Mouse (Mus musculus) midbrain, embryonic 16.5 days (tissue): ENCODE measurements around the gene Ssr3. TPM values are rescaled to one million over a fixed set of nuclear protein-coding genes. Genes with fewer than 3 reads are reported as not detected.
"Not testable (repeated sequence)": the region's sequence is repeated elsewhere in the genome, so short reads cannot be mapped to it uniquely, and the experiment has no call there.

Source experiments
- ATAC-seq: fragments of 200-750 bp; cut with Nextera tagmentation; 2 replicates; pipeline ENCODE4 v1.8.0; 2017; ENCODE audit warnings: moderate TSS enrichment
- H3K27ac ChIP-seq: fragments of 300-500 bp; sonication (generic); 2 replicates; pipeline ENCODE4 v1.5.1; 2014; ENCODE audit warnings: mild to moderate bottlenecking, low read length, mixed read lengths
- H3K27me3 ChIP-seq: fragments of 300-500 bp; sonication (generic); 2 replicates; pipeline ENCODE4 v1.6.1; 2014; ENCODE audit warnings: low read depth, low read length, mixed read lengths; ENCODE audit not compliant: control insufficient read depth, insufficient read depth
- H3K36me3 ChIP-seq: fragments of 300-500 bp; sonication (generic); 2 replicates; pipeline ENCODE4 v1.6.1; 2014; ENCODE audit warnings: mild to moderate bottlenecking, low read length, moderate library complexity, mixed read lengths; ENCODE audit not compliant: control insufficient read depth, insufficient read depth
- H3K4me1 ChIP-seq: fragments of 300-500 bp; sonication (generic); 2 replicates; pipeline ENCODE4 v1.6.1; 2014; ENCODE audit warnings: mild to moderate bottlenecking, low read length, mixed read lengths; ENCODE audit not compliant: control insufficient read depth, insufficient read depth
- H3K4me2 ChIP-seq: fragments of 300-500 bp; sonication (generic); 2 replicates; pipeline ENCODE4 v1.6.1; 2014; ENCODE audit warnings: mild to moderate bottlenecking, low read length, mixed read lengths
- H3K4me3 ChIP-seq: fragments of 300-500 bp; sonication (generic); 2 replicates; pipeline ENCODE4 v1.5.1; 2014; ENCODE audit warnings: low read depth, mild to moderate bottlenecking, low read length, moderate library complexity, mixed read lengths
- H3K9ac ChIP-seq: fragments of 300-500 bp; sonication (generic); 2 replicates; pipeline ENCODE4 v1.6.1; 2014; ENCODE audit warnings: low read depth, low read length, mixed read lengths
- H3K9me3 ChIP-seq: fragments of 300-500 bp; sonication (generic); replicated peaks from 2 replicates; pipeline ENCODE4 v1.6.1; 2014; ENCODE audit warnings: mild to moderate bottlenecking, low read length, mixed read lengths; ENCODE audit not compliant: control insufficient read depth, poor library complexity, severe bottlenecking
- WGBS: fragments of 180-500 bp; shearing (Covaris S2); extraction: QIAGEN DNeasy Blood & Tissue Kit; methylation state at CpG from one replicate; pipeline ENCODE4 v1.1.7; 2014; 5-methylcytosine and 5-hydroxymethylcytosine counted together
- polyA plus RNA-seq: library from polyadenylated mRNA; unstranded; fragments of >200 nt; fragmentation: Nextera tagmentation; extraction: Ambion mirVana; gene quantifications from 2 replicates; pipeline ENCODE4 v1.2.1, GENCODE M21; 2015

Gene Ssr3
- polyA plus RNA-seq, 1 experiment from 2014 or later = 172 TPM

- Histone ChIP-seq H3K36me3 (no peaks in the 10 kb centered on the region), H3K4me3 (no peak overlapping the region), H3K4me2 (no peak overlapping the region), H3K9me3 (no peaks in the 10 kb centered on the region), H3K27me3 (no peaks in the 10 kb centered on the region), H3K4me1 (no peaks in the 10 kb centered on the region), H3K9ac (no peak overlapping the region), H3K27ac (no peak overlapping the region)
- ATAC-seq = no peak
Observed at GRCm38 (mm10) chr3:65407891-65408290, 15.5 kb upstream of the Ssr3 start.

DNA sequence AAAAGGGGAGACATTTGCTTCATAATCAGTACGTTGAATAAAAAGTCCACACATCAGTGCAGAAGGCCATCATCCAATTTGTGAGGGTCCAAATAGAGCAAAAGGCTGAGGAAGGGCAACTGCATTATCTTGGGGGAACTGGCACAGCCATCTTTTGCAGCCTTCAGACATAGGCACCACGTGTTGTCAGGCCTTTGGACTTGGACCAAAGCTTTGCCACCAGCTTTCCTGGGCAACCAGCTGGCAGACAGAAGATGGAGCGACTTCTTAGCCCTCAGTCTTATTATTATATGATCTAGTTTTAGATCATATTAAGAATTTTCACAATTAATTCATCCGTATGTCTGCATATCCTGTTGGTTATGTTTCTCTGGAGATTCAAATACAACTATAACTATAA is 13.4 kb upstream of the Ssr3 start:
- ATAC-seq = no peak
- no peak overlapping the region for H3K27ac ChIP-seq
- H3K9ac ChIP-seq = no peak overlapping the region
- no peaks in the 10 kb centered on the region for H3K9me3 ChIP-seq
- no peaks in the 10 kb centered on the region for H3K4me1 ChIP-seq
- WGBS = 79% methylated on average over 4 of the region's 4 CpGs
- H3K4me2 ChIP-seq = no peak overlapping the region
- no peak overlapping the region for H3K4me3 ChIP-seq
- no peaks in the 10 kb centered on the region for H3K36me3 ChIP-seq
- H3K27me3 ChIP-seq = no peaks in the 10 kb centered on the region

GRCm38 (mm10) chr3:65397566-65397965 is 5.1 kb upstream of the Ssr3 start:
- Histone ChIP-seq H3K4me1 (0 out of 2 replicates have a peak, but pooled peaks cover 2% of the 10 kb centered on the region), H3K4me3 (no peak overlapping the region), H3K36me3 (no peaks in the 10 kb centered on the region), H3K27me3 (no peaks in the 10 kb centered on the region), H3K4me2 (no peak overlapping the region), H3K9ac (no peak overlapping the region), H3K27ac (no peak overlapping the region), H3K9me3 (no peaks in the 10 kb centered on the region)
- ATAC-seq = no peak
- 93% methylated on average over 3 of the region's 3 CpGs for WGBS

DNA sequence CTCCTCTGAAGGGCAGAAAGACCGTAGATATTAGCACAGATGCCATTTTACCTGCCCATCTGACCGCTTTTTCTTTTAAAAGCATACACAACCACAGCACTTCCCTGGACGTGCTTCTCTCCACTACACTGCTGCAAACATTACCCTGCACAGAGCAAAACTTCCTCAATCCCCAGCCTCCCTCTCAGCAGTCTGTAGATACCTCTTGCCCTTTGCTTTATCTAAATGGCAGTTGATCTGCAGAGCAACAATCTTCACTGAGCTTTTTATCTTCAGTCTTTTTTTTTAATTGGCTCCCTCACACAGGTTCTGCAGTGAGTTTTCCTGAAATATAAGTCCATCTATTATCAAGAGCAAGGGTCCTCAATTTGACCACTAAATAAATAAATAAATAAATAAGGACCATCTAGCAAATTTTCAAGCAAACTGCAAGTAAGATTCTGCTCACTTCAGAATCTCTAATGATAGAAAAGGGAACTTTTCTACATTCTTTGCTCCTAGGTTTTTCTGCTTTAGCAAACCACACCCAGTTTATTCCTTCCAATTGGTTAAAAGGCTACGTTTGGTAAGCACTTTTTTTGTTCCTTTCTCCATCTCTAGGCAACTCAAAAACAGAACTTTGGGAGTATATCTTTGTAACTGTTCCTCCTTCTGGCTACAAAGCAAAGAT is 4.5 kb upstream of the Ssr3 start:
- Histone ChIP-seq H3K9me3 (no peaks in the 10 kb centered on the region), H3K36me3 (no peaks in the 10 kb centered on the region), H3K4me1 (0 out of 2 replicates have a peak, but pooled peaks cover 2% of the 10 kb centered on the region), H3K9ac (no peak overlapping the region), H3K27me3 (no peaks in the 10 kb centered on the region), H3K4me3 (no peak overlapping the region), H3K27ac (no peak overlapping the region), H3K4me2 (no peak overlapping the region)
- ATAC-seq = no peak
- 75% methylated on average over 4 of the region's 4 CpGs for WGBS

GRCm38 (mm10) chr3:65395111-65395510 is 2.7 kb upstream of the Ssr3 start:
- not testable (repeated sequence) for H3K9ac ChIP-seq, H3K36me3 ChIP-seq, H3K4me3 ChIP-seq, H3K27me3 ChIP-seq, H3K4me2 ChIP-seq, ATAC-seq, H3K27ac ChIP-seq, H3K9me3 ChIP-seq
- peaks cover 14% of the 10 kb centered on the region for H3K4me1 ChIP-seq
- 73% methylated on average over 1 of the region's 1 CpGs for WGBS

DNA sequence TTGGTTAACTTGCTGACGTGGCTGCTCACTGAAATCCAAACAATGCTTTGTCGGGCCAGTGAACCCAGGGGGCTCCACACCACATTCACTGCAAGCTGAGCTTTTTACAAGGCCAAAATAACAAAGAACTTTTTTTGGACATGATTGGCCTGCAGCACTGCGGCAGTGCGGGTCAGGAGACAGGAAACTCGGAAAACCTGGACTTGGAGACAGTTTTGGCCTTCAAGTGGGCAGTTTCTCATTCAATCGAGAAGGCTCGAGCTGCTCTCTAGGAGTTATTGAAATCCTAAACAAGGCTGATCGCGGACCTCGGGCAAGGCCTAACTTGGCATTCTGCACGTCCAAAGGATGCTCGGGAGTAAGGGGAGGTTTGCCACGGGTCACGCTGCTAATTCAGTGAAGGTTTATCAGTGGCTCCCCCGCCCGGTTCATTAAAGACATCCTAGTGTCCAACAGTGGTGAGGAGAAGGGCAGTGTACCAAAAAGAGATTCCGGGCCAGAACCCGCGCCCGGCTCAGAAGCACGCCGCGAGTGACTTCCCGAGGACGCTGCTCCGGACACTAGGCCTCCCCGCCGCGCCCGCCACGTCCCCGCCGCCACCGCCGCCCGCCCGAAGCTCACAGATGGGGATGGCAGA is 521 bp downstream of the Ssr3 start:
- Histone ChIP-seq H3K9me3 (no peaks in the 10 kb centered on the region), H3K4me1 (peaks cover 17% of the 10 kb centered on the region), H3K4me3 (peak overlapping the region; percentile 63), H3K36me3 (peaks cover 12% of the 10 kb centered on the region), H3K4me2 (peak overlapping the region; percentile 68), H3K9ac (peak overlapping the region; percentile 78), H3K27me3 (no peaks in the 10 kb centered on the region), H3K27ac (peak overlapping the region; percentile 78)
- ATAC-seq = peak; percentile 76
- under 1% methylated on average over 35 of the region's 37 CpGs for WGBS

DNA sequence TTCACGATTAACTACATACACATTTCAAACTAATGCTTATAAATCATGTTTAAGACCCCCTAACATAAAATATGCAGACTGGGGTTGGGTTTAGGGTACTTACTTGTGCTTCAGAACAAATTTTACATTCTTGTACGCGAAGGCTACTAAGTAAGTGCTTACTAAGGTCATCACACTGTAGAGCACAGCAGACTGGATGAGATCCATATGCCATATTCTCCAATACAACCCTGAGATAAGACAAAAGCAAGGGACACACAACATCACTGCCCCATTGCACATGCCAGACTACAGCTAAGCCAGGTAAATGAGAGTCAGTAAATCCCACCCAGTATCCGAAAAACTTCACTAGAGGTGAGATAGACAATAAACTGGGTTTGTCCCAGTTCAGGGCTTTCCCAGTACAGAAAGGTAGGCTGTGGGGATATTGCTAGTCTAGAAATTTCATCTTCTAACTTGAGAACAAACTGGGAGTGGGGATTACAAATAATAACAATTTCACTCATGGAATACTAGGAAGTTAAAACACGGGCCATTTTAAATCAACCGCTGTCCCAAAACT is 1.1 kb downstream of the Ssr3 start:
- H3K4me3 ChIP-seq = peak overlapping the region; percentile 63
- WGBS = 42% methylated on average over 6 of the region's 6 CpGs
- no peaks in the 10 kb centered on the region for H3K27me3 ChIP-seq
- H3K27ac ChIP-seq = no peak overlapping the region
- peaks cover 17% of the 10 kb centered on the region for H3K4me1 ChIP-seq
- H3K4me2 ChIP-seq = peak overlapping the region; percentile 68
- H3K9me3 ChIP-seq = no peaks in the 10 kb centered on the region
- ATAC-seq = no peak
- H3K36me3 ChIP-seq = peaks cover 17% of the 10 kb centered on the region
- H3K9ac ChIP-seq = peak overlapping the region; percentile 78

DNA sequence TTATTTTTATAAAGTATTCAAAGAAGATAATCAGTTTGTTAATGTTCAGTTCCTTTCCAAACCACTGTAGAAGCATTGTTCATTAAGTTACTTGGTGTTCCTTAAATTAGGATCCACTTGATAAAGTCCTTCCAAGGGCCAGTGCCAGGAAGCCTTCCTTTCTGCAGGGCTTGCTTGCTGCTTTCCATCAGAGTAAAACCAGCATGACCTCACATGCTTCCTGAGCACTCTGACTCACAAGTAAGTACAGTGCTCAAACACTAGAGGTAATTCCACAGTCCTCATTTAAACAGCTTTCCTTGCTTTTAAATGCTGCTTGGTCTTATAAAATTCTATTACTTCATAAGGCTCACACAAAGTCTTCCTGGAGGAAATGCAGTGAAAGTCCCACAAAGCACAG is 6.7 kb downstream of the Ssr3 start:
- H3K9me3 ChIP-seq = no peaks in the 10 kb centered on the region
- peaks cover 8% of the 10 kb centered on the region; the same call in 1 of the 2 replicates for H3K4me1 ChIP-seq
- H3K4me3 ChIP-seq = no peak overlapping the region
- no peak for ATAC-seq
- H3K27ac ChIP-seq = no peak overlapping the region
- H3K36me3 ChIP-seq = peaks cover 19% of the 10 kb centered on the region
- no peak overlapping the region for H3K4me2 ChIP-seq
- H3K27me3 ChIP-seq = no peaks in the 10 kb centered on the region
- H3K9ac ChIP-seq = no peak overlapping the region

DNA sequence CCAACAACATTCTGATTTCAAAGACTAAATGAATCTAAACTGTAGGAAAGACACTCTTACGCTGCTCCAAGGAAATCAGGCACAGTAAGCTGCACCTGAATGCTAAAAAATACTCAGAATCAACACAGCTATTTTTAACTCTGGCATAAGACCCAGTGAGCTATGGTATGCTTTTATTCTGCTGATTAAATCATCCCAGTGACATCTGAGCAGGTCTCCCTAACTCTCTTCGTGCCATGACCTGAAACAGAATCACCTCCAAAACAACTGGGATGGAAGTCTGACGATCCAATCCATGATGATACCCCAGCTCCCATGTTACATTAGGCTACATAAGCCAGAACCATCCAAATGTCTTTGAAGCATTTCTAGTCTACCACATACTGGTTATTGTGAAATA is 8.0 kb downstream of the Ssr3 start:
- 0 out of 2 replicates have a peak, but pooled peaks cover 3% of the 10 kb centered on the region for H3K4me1 ChIP-seq

More for the DNA sequence above, 8.0 kb downstream of the Ssr3 start:
- ATAC-seq = no peak
- WGBS = 95% methylated on average over 3 of the region's 3 CpGs
- H3K4me3 ChIP-seq = no peak overlapping the region
- no peak overlapping the region for H3K9ac ChIP-seq
- H3K36me3 ChIP-seq = peaks cover 19% of the 10 kb centered on the region
- H3K27ac ChIP-seq = no peak overlapping the region
- no peaks in the 10 kb centered on the region for H3K27me3 ChIP-seq
- no peak overlapping the region for H3K4me2 ChIP-seq
- no peaks in the 10 kb centered on the region for H3K9me3 ChIP-seq
